Mouse (Mus musculus) T-helper 17 cell (primary cell): ENCODE results near the gene Morn1.

Experiments
- in situ Hi-C, 2 experiments: fragments of 300-600 bp; cut with MboI, MseI; formaldehyde crosslinking; loops; 1 replicate in 1 of 2; 2 replicates in 1 of 2; pipeline ENCODE4 v1.15.1; 2025; ENCODE audit warnings: high pct_unique_total_duplicates in 2 of 2

Gene Morn1

DNA sequence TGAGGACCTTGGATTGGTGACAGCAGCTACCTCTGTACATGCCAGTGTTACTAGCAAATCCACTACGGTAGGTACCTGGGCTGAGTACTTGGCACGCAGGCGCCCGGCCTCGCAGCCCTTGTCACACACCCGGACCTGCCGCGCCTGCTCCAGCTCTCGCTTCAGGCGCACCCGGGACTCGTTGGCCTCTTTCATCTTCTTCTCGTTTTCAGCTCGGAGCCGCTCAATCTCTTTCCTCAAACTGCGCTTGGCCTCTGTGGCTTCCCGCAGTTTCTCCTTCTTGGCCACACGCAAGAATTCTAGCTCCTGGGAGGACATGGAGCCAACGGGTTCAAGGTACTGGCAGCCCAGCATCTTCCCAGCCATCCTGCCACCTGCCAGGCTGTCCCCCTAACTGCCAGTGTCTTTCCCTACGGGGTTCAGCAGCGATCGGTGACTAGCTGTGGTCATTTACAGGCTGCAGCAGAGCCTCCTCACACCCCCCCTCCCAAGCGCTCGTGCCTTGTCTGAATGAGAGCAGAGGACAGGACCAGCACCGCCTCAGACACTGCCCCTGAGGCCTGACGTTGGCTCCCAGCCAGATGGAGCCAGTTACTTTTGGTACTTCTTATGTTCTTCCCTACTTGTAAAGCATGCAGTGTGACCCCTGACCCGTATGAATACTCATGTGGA lies 71.6 kb downstream of the Morn1 start:
- in situ Hi-C loops, result no loop called here

DNA sequence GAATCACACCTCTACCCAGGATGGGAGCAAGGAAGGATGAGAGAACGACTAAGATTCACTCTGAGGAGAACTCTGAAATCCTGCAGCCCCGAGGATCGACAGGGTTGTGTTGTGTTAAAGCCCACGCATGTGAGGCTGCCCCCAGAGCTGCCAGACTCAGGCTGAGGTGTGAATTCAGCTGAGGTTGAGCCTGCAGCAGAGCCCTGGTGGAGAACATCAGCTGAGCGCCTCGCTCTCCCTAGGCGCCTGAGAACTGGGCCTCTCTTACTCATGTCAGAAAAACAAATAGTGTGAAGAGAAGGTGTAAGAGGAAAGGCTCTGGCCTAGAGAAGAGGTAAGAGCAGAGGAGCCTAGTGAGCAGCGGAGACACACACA lies 72.2 kb downstream of the Morn1 start:
- in situ Hi-C loops, result no loop called here

DNA sequence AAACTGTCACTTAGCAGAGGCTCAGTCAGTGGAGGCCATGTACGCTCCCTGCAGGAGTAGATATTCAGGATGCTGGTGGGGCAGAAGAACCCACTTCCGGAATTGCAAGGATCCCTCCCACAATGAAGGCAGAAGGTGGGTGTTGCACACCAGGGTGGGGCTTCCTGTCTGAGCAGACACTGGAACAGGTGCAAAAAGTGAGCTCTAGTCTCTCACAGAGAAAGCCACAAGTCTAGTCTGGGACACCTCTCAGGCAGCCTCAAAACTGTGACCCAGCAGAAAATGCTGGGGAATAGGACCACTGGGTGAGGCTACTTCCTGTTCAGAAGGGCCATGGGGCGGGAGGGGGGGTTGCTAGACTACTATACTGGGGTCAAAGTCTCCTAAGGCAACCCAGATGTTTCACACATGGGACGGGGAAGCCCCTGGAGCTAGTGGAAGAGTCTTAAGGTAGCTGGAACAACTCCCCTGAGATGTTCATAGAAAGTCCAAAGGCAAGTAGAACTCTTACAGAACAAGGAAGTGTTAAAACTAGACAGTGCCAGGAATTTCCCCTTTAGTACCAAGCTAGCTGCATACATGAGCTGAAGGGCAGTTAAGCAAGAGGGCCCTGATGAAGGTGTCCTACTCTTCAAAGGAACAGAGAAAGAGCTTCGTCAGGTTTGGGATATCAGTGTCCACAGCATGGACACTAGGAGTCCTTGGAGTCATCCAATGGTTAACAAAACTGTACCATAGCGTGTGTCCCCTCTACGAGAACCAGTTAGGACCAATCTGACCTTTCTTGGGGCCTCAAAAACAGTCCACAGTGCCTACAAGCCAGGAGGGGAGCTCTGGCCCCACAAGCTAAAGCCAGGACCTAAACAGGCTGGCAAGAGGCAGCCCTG lies 76.3 kb downstream of the Morn1 start:
- in situ Hi-C loops, result loop anchor here in 1 of 2 experiments (5.0 kb wide), 1 partner anchor 85 kb away; the partner anchor contains the start of gene Faap20

DNA sequence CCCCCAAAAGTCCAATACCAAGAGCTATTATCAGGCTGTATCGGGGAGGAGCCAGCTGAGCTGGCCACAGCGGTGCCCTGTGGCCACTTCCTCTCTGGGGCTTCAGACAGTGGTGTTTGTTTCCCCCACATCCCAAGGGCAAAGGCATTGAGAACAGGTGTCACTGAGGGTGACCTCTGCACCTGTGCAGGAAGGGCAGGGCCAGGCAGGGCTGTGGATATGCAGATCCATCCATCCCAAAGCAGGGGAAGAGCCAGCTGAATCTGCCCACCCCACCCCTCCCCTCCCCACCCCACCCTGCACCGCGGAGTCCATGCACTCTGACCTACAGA lies 76.9 kb downstream of the Morn1 start:
- in situ Hi-C loops, result loop anchor here in 1 of 2 experiments (5.0 kb wide), 1 partner anchor 84 kb away; the partner anchor contains the start of gene Faap20

DNA sequence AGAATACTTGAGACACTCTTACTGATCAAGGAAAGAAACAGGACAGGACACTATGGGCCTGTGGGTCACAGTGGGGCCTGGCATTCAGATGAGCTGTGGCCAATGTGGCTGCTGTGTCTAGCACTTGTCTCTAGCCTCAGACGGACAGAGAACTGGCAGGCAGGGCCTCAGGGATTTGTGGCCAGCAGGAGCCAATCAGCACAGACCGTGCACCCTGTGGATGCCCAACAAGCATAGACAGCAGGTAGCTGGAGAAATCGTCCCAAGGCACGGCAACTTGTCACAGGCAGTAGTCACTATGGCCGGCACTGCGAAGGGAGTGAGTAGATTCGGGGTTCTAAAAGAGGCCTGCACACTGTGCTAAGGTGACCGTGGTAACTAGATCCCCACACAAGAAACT lies 77.3 kb downstream of the Morn1 start:
- in situ Hi-C loops, result loop anchor here in 1 of 2 experiments (5.0 kb wide), 1 partner anchor 84 kb away; the partner anchor contains the start of gene Faap20

DNA sequence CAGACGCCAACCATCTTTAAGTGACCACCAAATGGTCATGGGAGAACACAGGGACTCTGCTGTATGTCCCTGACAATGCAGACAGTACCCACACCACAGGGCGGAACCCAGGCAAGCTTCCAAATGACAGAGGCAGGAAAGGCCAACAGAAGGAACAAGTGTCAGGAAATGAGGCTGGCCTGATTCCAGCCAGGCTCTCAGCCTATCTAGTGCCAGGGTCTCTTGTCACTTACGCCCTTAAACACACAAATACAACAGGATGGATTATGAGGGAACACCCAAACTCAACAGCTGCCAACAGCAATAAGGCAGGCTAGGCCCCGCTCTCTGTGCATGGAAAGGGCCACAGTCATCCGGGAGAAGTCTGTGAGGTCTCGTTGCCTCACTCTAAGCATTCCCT lies 78.2 kb downstream of the Morn1 start:
- in situ Hi-C loops, result loop anchor here in 1 of 2 experiments (5.0 kb wide), 1 partner anchor 83 kb away; the partner anchor contains the start of gene Faap20

DNA sequence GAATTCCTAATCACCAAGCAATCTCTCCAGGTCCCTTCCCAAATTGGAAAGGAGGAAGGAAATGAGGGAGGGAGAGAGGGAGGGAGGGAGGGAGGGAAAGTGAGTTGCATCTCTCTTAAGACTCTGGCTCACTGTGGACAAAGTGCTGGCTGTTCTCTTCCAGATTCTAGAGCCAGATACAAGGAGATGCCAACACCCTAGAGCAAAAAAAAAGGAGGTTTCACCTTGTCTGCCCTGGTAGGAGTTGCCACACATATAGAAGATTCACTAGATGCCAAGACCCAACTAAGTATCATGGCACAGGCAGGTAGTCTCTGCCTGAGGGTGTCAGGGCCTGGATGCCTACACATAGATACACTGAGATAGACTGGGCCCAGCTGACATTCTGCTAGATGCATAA lies 79.5 kb downstream of the Morn1 start:
- in situ Hi-C loops, result no loop called here

DNA sequence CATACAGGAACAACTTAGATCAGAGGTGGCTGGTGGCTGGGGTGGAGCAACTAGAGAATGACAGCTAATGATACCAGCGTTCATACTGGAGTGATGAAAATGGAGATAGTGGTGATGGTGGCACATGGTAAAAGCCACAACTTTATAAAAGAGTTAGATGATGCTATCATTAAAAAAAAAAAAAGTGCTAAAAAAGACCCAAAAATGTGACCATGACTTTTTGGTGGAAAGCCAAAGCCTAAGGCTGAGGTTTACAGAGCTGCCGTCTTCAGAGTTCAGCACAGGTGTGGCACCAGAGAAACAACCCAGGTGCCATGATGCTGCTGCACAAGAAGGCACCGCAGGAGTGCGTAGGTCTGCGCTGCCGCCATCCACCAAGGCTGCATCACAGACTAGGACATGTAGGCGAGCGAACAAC lies 82.5 kb downstream of the Morn1 start:
- in situ Hi-C loops, result no loop called here

DNA sequence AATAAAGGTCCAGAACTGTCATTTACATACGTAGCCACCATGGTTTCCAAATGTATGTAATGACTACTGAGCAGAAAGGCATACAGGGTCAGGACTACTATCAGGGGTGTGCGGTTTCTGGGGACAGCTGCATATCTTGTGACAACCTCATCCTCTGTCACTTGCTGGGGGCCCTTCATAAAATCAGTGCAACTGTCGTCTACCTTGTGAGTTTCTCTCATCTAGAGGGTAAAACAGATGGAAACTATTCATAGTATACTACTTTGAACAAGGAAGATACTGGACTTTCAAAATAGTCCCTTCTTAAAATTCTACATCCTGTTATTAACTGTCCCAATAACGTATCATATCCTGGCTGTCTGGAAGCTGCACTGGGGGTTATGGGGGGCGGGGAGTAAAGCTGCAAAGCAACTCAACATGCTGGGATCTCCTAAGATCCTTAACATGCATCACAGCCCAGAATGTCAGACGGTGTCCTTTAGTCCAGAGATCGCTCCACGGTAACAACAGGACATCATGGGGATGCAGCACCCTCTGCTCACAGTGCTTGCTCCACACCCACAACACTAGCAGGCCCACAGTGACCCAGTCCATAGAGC lies 84.3 kb downstream of the Morn1 start:
- in situ Hi-C loops, result no loop called here

DNA sequence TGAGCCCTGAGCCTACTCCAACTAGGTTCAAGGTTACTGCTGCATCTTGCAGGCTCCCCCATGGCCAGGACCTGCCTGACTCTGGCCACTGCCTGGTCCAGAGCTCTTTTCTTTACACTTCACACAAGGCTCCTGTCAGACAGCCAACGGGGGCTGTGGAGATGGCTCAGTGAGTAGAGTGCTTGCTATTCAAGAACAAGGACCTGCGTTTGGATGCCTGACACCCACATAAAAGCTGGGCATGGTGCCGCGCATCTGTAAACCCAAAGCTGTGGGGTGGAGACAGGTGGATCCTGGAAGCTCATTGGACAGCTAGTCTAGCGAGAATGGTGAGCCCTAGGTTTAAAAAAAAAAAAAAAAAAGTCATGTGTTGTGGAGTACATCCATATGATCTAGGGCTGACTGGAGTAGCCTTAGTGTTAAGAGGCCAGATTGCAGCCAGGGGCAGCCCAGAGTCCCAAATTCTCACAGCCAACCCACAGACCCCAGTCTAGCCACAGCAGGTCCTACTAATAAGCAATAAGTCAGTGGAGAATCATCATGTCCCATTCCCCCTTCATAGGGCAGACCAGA lies 85.7 kb downstream of the Morn1 start:
- in situ Hi-C loops, result no loop called here

DNA sequence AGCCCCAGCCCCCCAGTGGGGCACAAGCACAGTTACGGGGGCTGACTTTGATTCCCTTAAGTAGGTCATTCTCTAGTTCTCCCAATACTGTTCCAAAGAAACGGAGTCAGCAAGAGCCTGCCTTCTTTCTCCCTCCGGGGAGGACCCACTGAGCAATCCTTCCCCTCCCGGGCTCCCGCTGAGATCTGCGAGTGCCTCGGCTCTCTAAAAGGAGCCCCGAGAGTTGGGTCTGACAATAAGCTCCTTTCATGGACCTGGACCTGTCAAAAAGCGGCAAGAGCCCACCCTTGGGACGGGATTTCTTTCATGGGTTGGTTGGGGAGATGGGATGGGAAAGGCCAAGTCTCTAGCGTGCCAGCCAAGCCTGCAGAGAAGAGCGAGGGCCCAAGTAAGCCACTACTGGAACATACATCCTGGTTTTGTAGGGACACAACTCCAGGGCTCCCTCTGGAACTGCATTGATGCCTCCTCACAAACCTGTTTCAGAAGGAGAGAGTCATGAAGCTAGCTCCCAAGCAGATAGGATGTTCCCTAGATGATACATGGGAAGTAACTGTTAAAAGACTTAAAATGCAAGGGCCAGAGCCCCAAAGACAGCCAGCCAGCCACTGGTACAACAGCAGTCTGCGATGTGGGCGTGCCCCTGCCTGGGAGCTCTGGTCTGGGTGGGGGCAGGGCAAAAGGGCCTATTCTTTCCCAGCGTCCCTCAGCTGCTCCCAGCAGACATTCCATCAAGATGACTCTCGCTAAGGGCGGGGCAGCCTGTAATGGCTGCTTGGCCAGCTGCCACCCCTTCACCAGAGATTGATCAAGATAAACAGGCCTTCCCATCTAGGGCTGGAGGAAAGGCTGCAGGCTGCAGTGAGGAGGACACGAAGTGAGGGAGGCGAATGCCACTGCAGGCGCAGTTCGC lies 86.8 kb downstream of the Morn1 start:
- in situ Hi-C loops, result no loop called here

DNA sequence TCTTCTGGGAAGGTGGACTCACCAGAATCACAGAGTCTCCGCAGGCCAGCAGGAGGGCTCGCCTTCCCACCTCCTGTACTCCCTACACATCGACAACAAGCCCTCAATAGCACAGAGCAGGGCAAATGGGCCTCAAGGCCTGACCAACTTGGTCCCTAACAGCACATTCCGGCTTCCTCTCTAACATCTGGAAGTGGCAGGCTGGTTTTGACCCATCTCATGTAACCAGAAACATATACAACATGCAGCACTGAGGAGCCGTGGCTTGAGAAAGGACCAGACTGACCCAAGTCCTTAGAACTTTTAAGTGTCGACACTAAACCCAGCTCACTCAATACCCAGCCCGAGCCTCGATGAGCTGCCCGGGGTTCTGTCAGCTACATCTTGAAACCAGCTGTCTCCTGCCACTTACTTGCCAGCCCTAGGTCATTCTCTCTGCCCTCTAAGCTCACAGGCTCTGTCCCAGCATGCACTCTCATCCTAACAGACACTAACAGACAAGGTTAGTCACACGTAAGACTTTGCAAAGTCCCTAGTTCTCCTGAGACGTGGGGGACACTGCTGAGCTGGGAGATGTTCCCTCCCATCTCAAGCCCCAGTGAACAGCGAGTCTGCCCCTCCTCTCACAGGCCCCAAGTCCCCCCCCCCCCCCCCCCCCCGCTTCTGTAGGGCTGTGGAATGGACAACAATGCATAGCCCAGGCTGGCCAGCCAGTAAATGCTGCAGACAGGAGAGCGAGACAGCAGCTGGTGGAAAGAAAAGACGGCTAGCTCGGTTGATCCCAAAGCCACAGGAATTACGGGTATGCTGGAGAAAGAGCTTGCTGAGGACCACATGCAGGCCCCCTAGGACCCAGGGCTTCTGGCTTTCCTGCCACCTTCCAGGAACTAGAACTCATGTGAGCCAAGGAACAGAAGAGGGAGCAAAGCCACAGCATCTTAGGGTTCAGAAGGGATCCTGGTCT lies 87.7 kb downstream of the Morn1 start:
- in situ Hi-C loops, result no loop called here

DNA sequence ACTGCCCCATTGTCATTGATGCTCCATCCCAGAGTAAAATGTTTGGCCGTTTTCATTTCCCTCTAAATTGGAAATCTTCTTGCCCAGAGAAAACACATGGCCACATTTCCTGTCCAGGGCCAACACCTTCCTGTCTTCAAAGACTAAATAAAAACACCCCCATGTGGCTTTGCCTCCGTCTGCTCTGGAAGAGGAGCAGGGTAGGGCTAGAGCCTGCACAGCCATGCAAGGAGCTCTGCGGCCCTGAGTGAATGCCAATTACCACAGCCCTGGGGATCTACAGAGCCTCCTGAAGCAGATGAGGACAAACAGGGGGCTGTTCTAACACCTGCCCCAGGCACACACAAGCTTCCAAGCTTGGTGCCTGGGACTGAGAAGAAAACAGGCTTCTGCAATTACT lies 89.8 kb downstream of the Morn1 start:
- in situ Hi-C loops, result loop anchor here in 1 of 2 experiments (5.0 kb wide), 1 partner anchor 41 kb away; no protein-coding TSS in a partner anchor

DNA sequence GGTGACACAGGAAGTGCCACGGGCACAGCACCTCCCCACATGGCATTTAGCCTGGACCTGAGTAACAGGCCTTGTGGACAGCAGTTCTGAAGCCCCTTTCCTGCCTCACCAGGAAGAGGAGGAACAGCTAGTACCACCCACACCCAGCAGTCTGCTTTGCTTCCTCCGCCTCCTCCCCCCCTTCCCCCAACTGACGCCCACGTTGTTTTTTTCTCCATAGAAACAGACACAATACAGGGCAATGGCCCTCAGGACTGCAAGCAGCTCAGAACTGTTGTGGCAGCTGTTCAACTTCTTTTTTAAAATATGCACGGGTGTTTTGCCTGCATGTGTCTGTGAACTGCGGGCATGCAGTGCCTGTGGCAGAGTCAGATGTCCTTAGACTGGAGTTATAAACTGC lies 91.9 kb downstream of the Morn1 start:
- in situ Hi-C loops, result loop anchor here in 1 of 2 experiments (5.0 kb wide), 1 partner anchor 39 kb away; no protein-coding TSS in a partner anchor

DNA sequence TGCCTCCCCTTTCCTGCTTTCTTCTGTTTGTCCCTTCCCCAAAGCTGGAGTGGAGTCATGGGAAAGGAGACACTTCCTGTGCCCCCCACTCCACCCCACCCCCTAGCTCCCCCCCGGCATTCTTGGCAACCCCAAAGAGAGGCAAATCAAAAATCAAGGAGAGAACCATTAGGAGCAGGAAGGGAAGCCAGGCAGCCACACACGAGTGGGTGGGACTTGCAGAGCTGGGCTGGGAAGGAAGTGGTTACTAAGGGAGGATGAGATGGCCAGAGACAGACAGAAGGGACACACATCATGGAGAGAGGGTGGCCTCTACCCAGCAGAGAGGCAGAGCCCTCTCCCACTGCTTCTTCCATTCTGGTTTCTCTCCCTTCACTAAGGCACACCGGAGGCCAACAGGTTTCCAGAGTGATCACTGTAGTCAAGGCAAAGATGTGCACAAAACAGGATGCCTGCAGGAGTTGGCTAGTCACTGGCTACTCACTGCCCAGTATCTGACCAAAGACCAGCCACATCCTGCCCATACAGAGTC lies 92.7 kb downstream of the Morn1 start:
- in situ Hi-C loops, result loop anchor here in 1 of 2 experiments (5.0 kb wide), 1 partner anchor 38 kb away; no protein-coding TSS in a partner anchor

DNA sequence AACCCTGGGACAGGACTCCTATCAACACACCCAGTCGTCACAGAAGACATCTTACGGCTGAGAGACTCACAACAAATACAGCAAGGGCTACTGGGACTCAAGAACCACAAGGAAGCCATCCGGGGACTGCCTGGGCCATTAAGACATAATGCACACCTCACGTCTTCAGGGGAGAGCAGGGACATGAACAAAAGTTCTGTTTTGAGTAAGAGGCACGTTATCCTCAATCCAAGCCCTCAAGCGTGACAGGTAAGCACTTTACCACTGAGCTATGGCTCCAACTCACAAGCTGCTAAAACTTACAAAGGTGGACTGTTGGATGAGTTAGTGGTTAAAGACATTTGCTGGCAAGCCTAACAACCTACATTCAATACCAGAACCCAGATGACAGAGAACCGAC lies 96.8 kb downstream of the Morn1 start:
- in situ Hi-C loops, result no loop called here

DNA sequence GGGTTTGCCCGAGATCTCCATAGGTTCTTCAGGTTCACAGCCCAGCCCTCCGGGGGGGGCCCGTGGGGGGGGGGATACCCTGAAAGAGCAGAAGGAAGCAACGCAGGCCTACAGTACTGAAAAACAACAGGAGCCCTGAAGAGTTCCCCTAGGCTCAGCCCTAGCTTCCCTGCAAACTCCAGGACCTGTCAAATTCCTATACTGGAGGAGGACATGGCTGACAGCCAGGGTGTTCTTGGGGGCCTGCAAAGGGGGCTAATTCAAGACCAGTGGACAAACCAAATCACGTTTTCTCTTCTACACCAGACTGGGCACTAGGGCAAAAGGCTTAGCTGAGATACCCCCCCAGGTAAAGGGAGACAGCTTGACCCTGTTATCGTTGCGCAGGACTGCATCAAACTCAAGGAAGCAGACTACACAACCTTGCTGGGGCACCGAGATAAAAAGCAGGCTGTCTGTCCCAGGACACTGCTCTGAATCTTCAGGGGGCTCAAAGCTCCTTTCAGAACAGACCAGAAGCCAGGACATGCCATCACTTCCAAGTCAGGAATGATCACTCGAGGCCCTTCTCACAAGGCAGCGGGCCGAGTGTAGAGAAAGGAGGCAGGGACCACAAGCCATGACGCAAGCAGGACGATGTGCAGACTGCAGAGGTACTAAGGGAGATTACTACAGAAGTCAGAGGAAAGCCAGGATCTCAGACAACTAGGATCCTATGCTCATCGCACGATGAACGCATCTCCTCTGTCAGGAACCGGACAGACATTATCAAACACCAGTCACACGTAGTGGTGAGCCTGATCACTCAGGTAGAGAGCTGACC lies 98.1 kb downstream of the Morn1 start:
- in situ Hi-C loops, result no loop called here

DNA sequence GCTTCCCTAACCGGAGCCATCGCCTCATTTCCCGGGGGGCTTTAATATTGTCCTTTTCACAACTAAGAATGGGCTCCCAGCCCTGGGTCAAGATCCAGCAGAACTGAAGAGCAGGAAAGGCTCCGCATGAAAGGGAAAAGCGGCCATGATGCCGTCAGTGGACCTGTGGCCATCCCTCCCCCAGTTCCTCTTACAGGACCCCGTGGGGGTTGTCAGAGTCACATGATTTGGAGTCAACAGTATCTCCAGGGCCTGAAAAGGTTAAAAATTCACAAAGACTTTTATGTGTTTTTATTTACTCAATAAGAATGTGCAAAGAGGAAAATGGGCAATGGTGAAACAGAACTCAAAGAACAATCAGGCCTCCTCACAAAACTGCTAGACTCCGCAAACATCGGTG lies 99.5 kb downstream of the Morn1 start:
- in situ Hi-C loops, result no loop called here
